Mouse (Mus musculus) G1E (cell line): ENCODE measurements at regions not wholly inside any gene's neighbourhood (a gene's known extent, or its start where the extent isn't known, plus 50 kb on each side); places are given as distances from the start of the nearest gene placed in this dataset.

Experiments
- ATAC-seq: 2 replicates; pipeline ENCODE4 v1.8.0; 2016; ENCODE audit warnings: mild to moderate bottlenecking; ENCODE audit not compliant: insufficient number of reproducible peaks, poor library complexity, low FRiP score, severe bottlenecking; ENCODE audit errors: extremely low read depth
- DNase-seq: peaks from one replicate; pipeline ENCODE4 v3.0.0; 2012; ENCODE audit warnings: low spot score
- H3K27me3 ChIP-seq: 2 replicates; pipeline ENCODE4 v1.6.1; 2012; ENCODE audit warnings: mild to moderate bottlenecking, low read length, inconsistent platforms; ENCODE audit not compliant: insufficient read depth
- H3K36me3 ChIP-seq: replicated peaks from 2 replicates; pipeline ENCODE3; 2012; ENCODE audit warnings: mild to moderate bottlenecking, inconsistent platforms
- H3K4me1 ChIP-seq: 2 replicates; pipeline ENCODE4 v1.6.1; 2012; ENCODE audit warnings: low read depth, low read length, inconsistent platforms, mixed read lengths; ENCODE audit not compliant: insufficient read depth
- H3K4me3 ChIP-seq: 2 replicates; pipeline ENCODE4 v1.5.1; 2012; ENCODE audit warnings: low read depth, mild to moderate bottlenecking, inconsistent platforms, low read length, moderate library complexity, mixed read lengths
- H3K9me3 ChIP-seq: replicated peaks from 2 replicates; pipeline ENCODE4 v1.6.1; 2012; ENCODE audit warnings: inconsistent platforms
- CTCF ChIP-seq: IDR thresholded peaks from 2 replicates; pipeline ENCODE4 v1.5.1; 2012; ENCODE audit warnings: low read depth, low read length, inconsistent platforms, mixed read lengths
- GATA1 ChIP-seq: IDR thresholded peaks from 2 replicates; pipeline ENCODE4 v1.6.1; 2012; ENCODE audit warnings: borderline replicate concordance, low read length, inconsistent platforms, mixed read lengths
- GATA2 ChIP-seq: IDR thresholded peaks from 2 replicates; pipeline ENCODE4 v1.6.1; 2012; ENCODE audit warnings: low read depth, low read length, inconsistent platforms, borderline replicate concordance
- POLR2AphosphoS5 ChIP-seq: IDR thresholded peaks from 2 replicates; pipeline ENCODE4 v1.6.1; 2012; ENCODE audit warnings: low read depth, low read length, inconsistent platforms; ENCODE audit not compliant: insufficient replicate concordance
- TAL1 ChIP-seq: conservative IDR thresholded peaks from 2 replicates; pipeline ENCODE4 v1.6.1; 2012; ENCODE audit warnings: low read depth, low read length, inconsistent platforms, mixed read lengths

GRCm38 (mm10) chr8:89217689-89218088 is 173.7 kb upstream of the Sall1 start:
- ATAC-seq: no peak
- H3K4me3 ChIP-seq: no peak overlapping the region
- no peak for TF ChIP-seq GATA2
- TF ChIP-seq POLR2AphosphoS5: no peak
- no peak for TF ChIP-seq CTCF
- no peak for TF ChIP-seq TAL1
- TF ChIP-seq GATA1: no peak
- H3K9me3 ChIP-seq: peaks cover 55% of the 10 kb centered on the region
- no peak for DNase-seq
- H3K27me3 ChIP-seq: no peaks in the 10 kb centered on the region
- H3K4me1 ChIP-seq: no peaks in the 10 kb centered on the region
- H3K36me3 ChIP-seq: no peaks in the 10 kb centered on the region

- H3K27me3 ChIP-seq: no peaks in the 10 kb centered on the region
- H3K9me3 ChIP-seq: peaks cover 26% of the 10 kb centered on the region
- H3K36me3 ChIP-seq: no peaks in the 10 kb centered on the region
- DNase-seq (no peak), ATAC-seq (no peak)
- TF ChIP-seq POLR2AphosphoS5 (no peak), GATA1 (no peak), GATA2 (no peak), CTCF (no peak), TAL1 (no peak)
- no peaks in the 10 kb centered on the region for H3K4me1 ChIP-seq
- H3K4me3 ChIP-seq: no peak overlapping the region
Measured at GRCm38 (mm10) chr8:89211931-89212330, 168.0 kb upstream of the Sall1 start.

- TF ChIP-seq TAL1 (no peak), GATA2 (no peak), GATA1 (no peak), POLR2AphosphoS5 (no peak), CTCF (no peak)
- Histone ChIP-seq H3K9me3 (peaks cover 22% of the 10 kb centered on the region), H3K4me3 (no peak overlapping the region), H3K4me1 (no peaks in the 10 kb centered on the region), H3K27me3 (no peaks in the 10 kb centered on the region), H3K36me3 (no peaks in the 10 kb centered on the region)
- ATAC-seq (no peak), DNase-seq (no peak)
Measured at GRCm38 (mm10) chr8:89210684-89211083, 166.7 kb upstream of the Sall1 start.

GRCm38 (mm10) chr8:89207891-89208290 is 163.9 kb upstream of the Sall1 start:
- DNase-seq: no peak
- TF ChIP-seq CTCF: no peak
- TF ChIP-seq POLR2AphosphoS5: no peak
- TF ChIP-seq GATA1: no peak
- TF ChIP-seq TAL1: no peak
- no peak for TF ChIP-seq GATA2
- peaks cover 20% of the 10 kb centered on the region for H3K9me3 ChIP-seq
- no peaks in the 10 kb centered on the region for H3K4me1 ChIP-seq
- no peak for ATAC-seq
- no peaks in the 10 kb centered on the region for H3K27me3 ChIP-seq
- no peaks in the 10 kb centered on the region for H3K36me3 ChIP-seq
- H3K4me3 ChIP-seq: no peak overlapping the region

GRCm38 (mm10) chr8:89202484-89203096 is 158.6 kb upstream of the Sall1 start:
- Histone ChIP-seq H3K9me3 (peaks cover 21% of the 10 kb centered on the region), H3K36me3 (no peaks in the 10 kb centered on the region), H3K27me3 (no peaks in the 10 kb centered on the region), H3K4me3 (no peak overlapping the region), H3K4me1 (no peaks in the 10 kb centered on the region)
- DNase-seq: no peak
- no peak for ATAC-seq
- no peak for TF ChIP-seq TAL1
- TF ChIP-seq POLR2AphosphoS5: no peak
- no peak for TF ChIP-seq GATA2
- TF ChIP-seq CTCF: no peak
- no peak for TF ChIP-seq GATA1

GRCm38 (mm10) chr8:89200301-89200700 is 156.3 kb upstream of the Sall1 start:
- H3K4me3 ChIP-seq: no peak overlapping the region
- H3K9me3 ChIP-seq: peaks cover 30% of the 10 kb centered on the region
- H3K27me3 ChIP-seq: no peaks in the 10 kb centered on the region
- TF ChIP-seq TAL1: no peak
- TF ChIP-seq GATA2: no peak
- TF ChIP-seq CTCF: no peak
- no peak for TF ChIP-seq GATA1
- ATAC-seq (no peak), DNase-seq (no peak)
- no peaks in the 10 kb centered on the region for H3K4me1 ChIP-seq
- H3K36me3 ChIP-seq: no peaks in the 10 kb centered on the region
